Mouse (Mus musculus) myocyte (in vitro differentiated cells): ENCODE measurements around the gene Serinc4.

Experiments
- CEBPB ChIP-seq: IDR thresholded peaks from 2 replicates; pipeline ENCODE4 v1.6.1; 2011; ENCODE audit warnings: mild to moderate bottlenecking, moderate library complexity; ENCODE audit not compliant: poor library complexity, insufficient read depth, severe bottlenecking
- E2F4 ChIP-seq: IDR thresholded peaks from one replicate; pipeline ENCODE4 v1.6.1; 2011; ENCODE audit warnings: mild to moderate bottlenecking, control low read depth, moderate library complexity; ENCODE audit not compliant: insufficient read depth
- MAX ChIP-seq: IDR thresholded peaks from one replicate; pipeline ENCODE4 v1.6.1; 2011; ENCODE audit warnings: low read depth, mild to moderate bottlenecking, control low read depth
- MYOD1 ChIP-seq, 3 experiments: IDR thresholded peaks; one replicate each; pipeline ENCODE4 v1.6.1; 2011; ENCODE audit warnings: control low read depth in 2 of 3, low read depth in 2 of 3, mild to moderate bottlenecking in 2 of 3, moderate library complexity in 1 of 3; ENCODE audit not compliant: insufficient read length in 2 of 3, control insufficient read depth in 1 of 3
- POLR2A ChIP-seq: IDR thresholded peaks from one replicate; pipeline ENCODE4 v1.6.1; 2011; ENCODE audit warnings: low read depth, mild to moderate bottlenecking, control low read depth, moderate library complexity; ENCODE audit not compliant: insufficient read length
- POLR2AphosphoS2 ChIP-seq: IDR thresholded peaks from one replicate; pipeline ENCODE4 v1.6.1; 2011; ENCODE audit warnings: low read depth, control low read depth; ENCODE audit not compliant: insufficient read length
- REST ChIP-seq: IDR thresholded peaks from one replicate; pipeline ENCODE4 v1.6.1; 2011; ENCODE audit warnings: mild to moderate bottlenecking, control low read depth, moderate library complexity; ENCODE audit not compliant: insufficient read depth, insufficient read length
- TCF12 ChIP-seq: IDR thresholded peaks from one replicate; pipeline ENCODE4 v1.6.1; 2011; ENCODE audit warnings: mild to moderate bottlenecking, control low read depth; ENCODE audit not compliant: poor library complexity, insufficient read depth, severe bottlenecking
- TCF3 ChIP-seq: IDR thresholded peaks from one replicate; pipeline ENCODE4 v1.6.1; 2011; ENCODE audit warnings: low read depth, control low read depth; ENCODE audit not compliant: insufficient read length
- USF1 ChIP-seq: IDR thresholded peaks from one replicate; pipeline ENCODE4 v1.6.1; 2011; ENCODE audit warnings: low read depth, mild to moderate bottlenecking, control low read depth, moderate library complexity

GRCm38 (mm10) chr2:121450093-121450492 lies 6.5 kb downstream of the Serinc4 start:
- no peak for TF ChIP-seq POLR2A
- TF ChIP-seq MAX: no peak
- no peak for TF ChIP-seq E2F4
- TF ChIP-seq MYOD1 (IDR thresholded peaks at IDR 0.05; ENCODE audit: control insufficient read depth in 1 of 3, insufficient read length in 2 of 3, low read depth in 2 of 3): no peak
- no peak for TF ChIP-seq USF1
- no peak for TF ChIP-seq TCF12
- TF ChIP-seq CEBPB: no peak
- no peak for TF ChIP-seq TCF3
- TF ChIP-seq POLR2AphosphoS2: no peak
- TF ChIP-seq REST: no peak
